Mouse (Mus musculus): ENCODE measurements around the gene Klhl29.

Gene Klhl29

GRCm38 (mm10) chr12:5029035-5029434 is 346.4 kb downstream of the Klhl29 start:
- no peak for DNase-seq (ENCODE audit: low read depth, low spot score)

Data from retina, postnatal 7 days (tissue).